Comparison of ENCODE assay signal across 8 mouse cellular contexts in genomic region chr2:170266407-170267101, GRCm38 (mm10).
DNase-seq lines count a peak whose midpoint lies in the region; ATAC-seq and TF ChIP-seq lines count a peak whose summit lies in the region.

No protein-coding gene starts in this region.

- peaks cover 18% of the 10 kb centered on the region for H3K4me1 ChIP-seq in heart, embryonic 15.5 days (replicated peaks)
- H3K4me1 ChIP-seq in hindbrain, embryonic 15.5 days (replicated peaks) = peaks cover 19% of the 10 kb centered on the region
- peaks cover 11% of the 10 kb centered on the region; the same call in 1 of the 2 replicates for H3K4me1 ChIP-seq in liver, postnatal 0 days (ENCODE audit: insufficient read depth)

- 22% methylated on average over 16 of the region's 16 CpGs for WGBS in heart, embryonic 15.5 days
- WGBS in hindbrain, embryonic 15.5 days = 17% methylated on average over 16 of the region's 16 CpGs
- WGBS in liver, postnatal 0 days (ENCODE audit: insufficient replicate concordance) = 21% methylated on average over 16 of the region's 16 CpGs

- peak overlapping the region; percentile 37 for H3K4me3 ChIP-seq in heart, embryonic 15.5 days
- peak overlapping the region; percentile 30 for H3K4me3 ChIP-seq in hindbrain, embryonic 15.5 days
- peak overlapping the region; percentile 38 for H3K4me3 ChIP-seq in liver, postnatal 0 days (ENCODE audit: low read depth, low read length)

- H3K36me3 ChIP-seq in heart, embryonic 15.5 days = no peaks in the 10 kb centered on the region
- H3K36me3 ChIP-seq in hindbrain, embryonic 15.5 days = no peaks in the 10 kb centered on the region
- no peaks in the 10 kb centered on the region for H3K36me3 ChIP-seq in liver, postnatal 0 days (replicated peaks; ENCODE audit: insufficient read depth, low read length)

- DNase-seq in heart, adult 11 months = no peak
- DNase-seq in c-Kit-positive CD71-positive TER-119-positive erythroid progenitor cells, embryonic 14.5 days (ENCODE audit: low spot score) = peak; percentile 21
- DNase-seq in liver, postnatal 0 days = peak; percentile 62
- DNase-seq in cerebellum, adult 8-10 months = no peak

- H3K27me3 ChIP-seq in heart, embryonic 15.5 days = no peaks in the 10 kb centered on the region
- H3K27me3 ChIP-seq in hindbrain, embryonic 15.5 days = no peaks in the 10 kb centered on the region
- no peaks in the 10 kb centered on the region for H3K27me3 ChIP-seq in liver, postnatal 0 days (ENCODE audit: insufficient read depth, low read length)

- H3K4me2 ChIP-seq in heart, embryonic 15.5 days = peak overlapping the region; percentile 55
- H3K4me2 ChIP-seq in hindbrain, embryonic 15.5 days = peak overlapping the region; percentile 53
- H3K4me2 ChIP-seq in liver, postnatal 0 days (ENCODE audit: low read depth, low read length) = peak overlapping the region; percentile 60

- H3K27ac ChIP-seq in heart, embryonic 15.5 days = peak overlapping the region; percentile 69
- H3K27ac ChIP-seq in hindbrain, embryonic 15.5 days (replicated peaks) = peak overlapping the region; percentile 12; the same call in 1 of the 2 replicates
- peak overlapping the region; percentile 81 for H3K27ac ChIP-seq in liver, postnatal 0 days (ENCODE audit: low read depth)

- H3K9ac ChIP-seq in heart, embryonic 15.5 days = 0 out of 2 replicates have a peak overlapping the region, but pooled peaks have one; percentile 11
- peak overlapping the region; percentile 12; the same call in 1 of the 2 replicates for H3K9ac ChIP-seq in hindbrain, embryonic 15.5 days
- H3K9ac ChIP-seq in liver, postnatal 0 days (replicated peaks) = peak overlapping the region; percentile 46

- no peak for ATAC-seq in heart, embryonic 15.5 days (replicated peaks; ENCODE audit: insufficient number of reproducible peaks, insufficient read depth, low FRiP score, low read depth)
- peak; percentile 48; the same call in 1 of the 2 replicates for ATAC-seq in hindbrain, embryonic 15.5 days (ENCODE audit: low FRiP score, low read depth)
- ATAC-seq in liver, postnatal 0 days = no peak
- ATAC-seq in neutrophil, adult 5-6 weeks (ENCODE audit: extremely low read depth, insufficient number of reproducible peaks, low FRiP score, poor library complexity, severe bottlenecking) = 0 out of 2 replicates have a peak, but pooled peaks have one; percentile 44
- ATAC-seq in activated CD4-positive, CD25-positive, alpha-beta regulatory T cell, adult 4 months = no peak

- no peaks in the 10 kb centered on the region for H3K9me3 ChIP-seq in heart, embryonic 15.5 days (replicated peaks)
- no peaks in the 10 kb centered on the region for H3K9me3 ChIP-seq in hindbrain, embryonic 15.5 days
- H3K9me3 ChIP-seq in liver, postnatal 0 days (ENCODE audit: low read length) = no peaks in the 10 kb centered on the region; the same call in 1 of the 2 replicates

- TF ChIP-seq CTCF in liver, postnatal 0 days (IDR thresholded peaks at IDR 0.05; ENCODE audit: low read depth) = peak; percentile 66

- TF ChIP-seq EP300 in liver, postnatal 0 days (IDR thresholded peaks at IDR 0.05; ENCODE audit: low read depth) = no peak

Comparison
In these comparisons a context has a peak if more than half of its experiments do, and no peak if none do; other contexts are left out.
1. ATAC-seq: peak in hindbrain, embryonic 15.5 days (single experiment) and neutrophil, adult 5-6 weeks (single experiment); none in heart, embryonic 15.5 days (single experiment), liver, postnatal 0 days (single experiment) and activated CD4-positive, CD25-positive, alpha-beta regulatory T cell, adult 4 months (single experiment).
2. H3K27ac ChIP-seq: peak in every context shown above with its lines; median percentile 81 in liver, postnatal 0 days; 69 in heart, embryonic 15.5 days; 12 in hindbrain, embryonic 15.5 days.
3. DNase-seq: peak in c-Kit-positive CD71-positive TER-119-positive erythroid progenitor cells, embryonic 14.5 days (single experiment) and liver, postnatal 0 days (single experiment); none in heart, adult 11 months (single experiment) and cerebellum, adult 8-10 months (single experiment).
4. Peak in every context shown above with its lines, with median percentiles within 50 percentile points of each other: H3K4me2 ChIP-seq, H3K4me3 ChIP-seq and H3K9ac ChIP-seq.